Mouse (Mus musculus): ENCODE data around the gene Phc1.

Gene Phc1

DNA sequence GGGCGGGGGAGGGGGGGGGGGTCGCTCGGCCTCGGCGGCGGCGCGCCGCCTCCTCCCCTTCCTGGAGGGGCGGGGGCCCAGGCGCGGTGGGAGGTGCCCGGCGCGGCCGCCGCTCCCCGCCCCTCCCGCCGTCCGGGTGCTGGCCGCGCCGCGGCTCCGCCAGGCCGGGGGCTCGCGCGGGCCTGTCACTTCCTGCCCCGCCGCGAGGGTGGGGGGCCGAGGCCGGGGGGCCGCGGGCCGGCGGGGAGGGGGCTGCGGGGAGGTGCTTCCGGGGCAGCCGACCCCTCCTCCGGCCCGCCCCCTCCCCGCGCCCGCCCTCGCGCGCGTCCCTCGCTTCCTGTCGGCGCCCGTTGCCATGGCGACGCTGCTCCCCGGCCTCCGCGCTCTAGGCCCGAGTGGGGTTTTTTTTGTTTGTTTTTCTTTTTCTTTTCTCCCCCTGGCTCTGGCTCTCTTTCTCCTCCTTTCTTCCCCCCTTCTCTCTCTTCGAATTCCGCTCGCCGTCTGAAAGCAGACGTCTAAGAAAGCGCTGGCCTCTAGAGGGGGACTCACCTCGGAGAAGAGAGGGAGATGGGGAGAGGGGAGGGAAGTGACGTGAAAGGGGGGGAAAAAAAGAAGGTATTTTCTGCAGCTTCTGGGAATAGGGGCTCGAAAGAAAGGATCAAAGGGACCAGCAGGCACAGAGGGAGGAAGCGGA is 566 bp downstream of the Phc1 start:
- DNase-seq (ENCODE audit: extremely low spot score, low read depth, low spot score) = peak; percentile 70

DNA sequence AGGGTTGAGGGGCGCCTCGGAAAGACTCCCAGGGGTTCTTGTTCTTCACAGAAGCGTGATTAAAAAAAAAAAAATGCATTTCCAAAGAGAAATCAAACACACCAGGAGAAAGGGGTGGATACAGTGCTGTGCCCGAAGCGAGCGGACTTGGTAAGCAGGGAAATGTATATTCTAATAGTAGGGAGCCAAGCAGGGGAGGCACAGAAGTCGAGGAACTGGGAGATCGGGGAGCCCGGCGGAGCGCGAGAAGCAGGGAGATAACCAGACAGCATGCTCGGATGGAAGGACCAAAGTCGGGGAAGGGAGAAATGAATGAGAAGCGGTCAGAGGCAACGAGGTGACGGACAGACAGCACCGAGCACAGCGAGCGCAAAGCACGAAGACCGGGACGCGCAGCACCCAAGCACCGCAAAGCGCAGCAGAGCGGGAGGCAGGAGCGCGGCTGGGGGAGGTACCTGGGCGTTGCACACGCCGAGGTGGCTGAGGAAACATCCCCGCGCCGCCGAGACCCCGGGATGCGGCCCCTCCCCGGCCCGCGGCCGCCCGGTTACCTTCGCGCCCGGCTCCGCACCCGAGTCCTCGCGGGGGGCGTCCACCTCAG is 1.2 kb downstream of the Phc1 start:
- no peak for DNase-seq (ENCODE audit: extremely low spot score, low read depth, low spot score)

DNA sequence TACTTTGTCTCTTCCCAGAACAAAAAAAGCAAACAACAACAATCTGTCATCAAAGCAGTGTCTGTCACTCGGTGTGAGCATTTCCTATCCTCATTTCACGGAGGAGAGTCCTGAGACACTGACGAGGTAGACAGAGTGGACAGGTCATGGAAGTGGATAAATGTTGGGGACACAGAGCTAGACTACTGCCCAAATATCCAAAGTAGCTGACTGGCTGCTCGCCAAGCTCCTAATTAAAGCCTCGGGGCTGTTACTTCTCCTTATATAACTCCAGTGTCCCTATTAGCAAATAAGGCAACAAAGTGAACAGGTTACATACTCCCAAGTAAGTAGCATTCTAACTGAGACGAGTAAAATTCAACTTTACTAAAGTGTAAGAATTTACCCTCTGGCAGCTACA is 2.8 kb downstream of the Phc1 start:
- DNase-seq (ENCODE audit: extremely low spot score, low read depth, low spot score) = no peak

DNA sequence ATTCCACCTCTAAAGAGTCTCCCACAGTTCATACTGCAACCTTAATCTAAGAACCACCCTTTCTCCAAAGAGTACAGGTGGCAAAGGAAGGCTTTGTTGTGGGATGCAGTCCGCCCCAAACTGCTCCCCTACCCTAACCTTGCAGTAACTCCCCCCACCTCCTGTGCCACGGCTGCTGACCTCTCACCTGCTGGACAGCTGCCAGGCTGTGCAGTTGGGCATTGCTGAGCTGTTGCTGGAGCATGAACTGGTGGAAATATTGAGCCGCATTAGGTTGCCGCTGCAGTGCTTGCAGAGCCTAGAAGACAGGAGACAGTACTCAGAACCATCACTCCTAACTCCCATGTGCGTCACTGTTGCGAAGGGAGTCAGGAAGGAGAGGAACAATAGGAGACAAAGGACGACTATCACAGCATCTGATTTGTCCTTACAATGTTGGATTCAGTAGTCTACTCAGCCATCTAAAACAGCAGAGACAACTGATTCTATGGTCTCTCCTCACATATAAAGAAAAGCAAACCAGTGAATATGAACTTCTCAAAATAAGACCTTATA is 5.5 kb downstream of the Phc1 start:
- no peak for DNase-seq (ENCODE audit: extremely low spot score, low read depth, low spot score)

DNA sequence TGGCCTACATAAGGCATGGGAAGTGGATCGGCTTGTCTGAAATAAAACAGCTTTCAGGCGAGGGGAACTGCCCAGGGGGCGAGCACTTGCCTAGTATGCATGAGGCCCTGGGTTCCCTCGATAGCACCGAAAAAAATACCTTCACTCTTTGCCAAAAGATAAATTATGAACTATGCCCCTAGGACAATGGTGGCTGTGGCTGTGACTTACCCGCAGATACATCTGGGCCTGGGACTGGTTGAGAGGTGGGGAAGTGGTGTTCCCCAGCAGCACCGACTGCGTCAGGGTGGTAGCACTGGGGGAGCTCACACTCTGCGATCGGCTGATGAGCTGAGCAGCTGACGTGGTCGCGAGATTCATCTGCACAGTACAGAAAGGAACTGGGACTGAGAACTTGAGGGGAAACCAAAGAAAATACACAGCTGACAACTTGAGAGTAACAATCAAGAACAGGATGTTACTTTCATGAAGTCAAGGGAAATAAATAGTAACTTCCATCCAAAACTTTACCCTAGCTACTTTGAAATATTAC is 7.2 kb downstream of the Phc1 start:
- no peak for DNase-seq (ENCODE audit: extremely low spot score, low read depth, low spot score)

DNA sequence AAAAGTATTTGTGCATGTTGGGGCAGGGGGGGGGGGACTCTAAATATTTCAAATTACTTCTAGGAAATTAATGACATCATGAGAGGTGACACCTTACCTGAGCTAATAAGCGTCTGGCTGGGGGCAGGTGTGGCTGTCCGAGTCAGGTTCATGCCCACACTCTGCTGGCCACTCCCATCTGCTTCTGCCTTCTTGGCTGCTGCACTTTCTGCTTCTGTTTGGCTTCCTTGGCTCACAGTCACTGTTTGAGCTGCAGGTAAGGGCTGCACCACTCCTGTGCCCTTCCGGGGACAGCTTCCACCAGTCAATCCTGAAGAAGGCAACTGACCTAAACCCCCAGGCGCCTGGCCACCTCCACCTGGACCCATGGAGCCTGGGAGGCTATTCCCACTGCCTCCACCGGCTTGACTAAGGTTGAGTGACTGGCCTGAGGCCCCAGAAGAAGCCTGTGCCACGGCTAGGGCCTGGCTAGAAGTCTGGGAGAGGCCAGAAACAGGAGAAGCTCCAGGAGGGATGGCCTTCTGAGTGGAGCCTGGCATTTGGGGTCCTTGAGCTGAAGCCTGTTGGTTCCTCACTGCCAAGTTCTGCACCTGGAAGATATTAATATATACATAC is 14.9 kb downstream of the Phc1 start:
- DNase-seq (ENCODE audit: extremely low spot score, low read depth, low spot score) = no peak

DNA sequence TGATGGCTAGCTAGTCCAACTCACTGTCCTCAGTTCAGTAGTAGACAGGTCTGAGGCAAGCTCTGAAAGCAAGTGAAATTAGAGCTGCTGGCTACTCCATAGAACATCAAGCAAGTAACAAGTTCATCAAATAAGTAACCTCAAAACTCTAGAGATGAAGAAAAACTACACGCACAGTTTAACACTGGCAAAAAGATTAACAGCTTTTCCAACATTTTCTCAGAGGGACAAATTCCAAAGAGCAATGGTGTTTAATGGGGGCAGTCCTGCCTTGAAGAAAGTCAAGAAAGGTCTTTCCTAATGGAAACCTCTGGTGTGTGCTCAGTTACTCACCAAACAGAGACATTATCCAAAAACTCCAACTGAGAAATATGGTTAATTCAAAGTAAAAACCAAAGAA is 21.6 kb downstream of the Phc1 start:
- DNase-seq (ENCODE audit: extremely low spot score, low read depth, low spot score) = no peak

DNA sequence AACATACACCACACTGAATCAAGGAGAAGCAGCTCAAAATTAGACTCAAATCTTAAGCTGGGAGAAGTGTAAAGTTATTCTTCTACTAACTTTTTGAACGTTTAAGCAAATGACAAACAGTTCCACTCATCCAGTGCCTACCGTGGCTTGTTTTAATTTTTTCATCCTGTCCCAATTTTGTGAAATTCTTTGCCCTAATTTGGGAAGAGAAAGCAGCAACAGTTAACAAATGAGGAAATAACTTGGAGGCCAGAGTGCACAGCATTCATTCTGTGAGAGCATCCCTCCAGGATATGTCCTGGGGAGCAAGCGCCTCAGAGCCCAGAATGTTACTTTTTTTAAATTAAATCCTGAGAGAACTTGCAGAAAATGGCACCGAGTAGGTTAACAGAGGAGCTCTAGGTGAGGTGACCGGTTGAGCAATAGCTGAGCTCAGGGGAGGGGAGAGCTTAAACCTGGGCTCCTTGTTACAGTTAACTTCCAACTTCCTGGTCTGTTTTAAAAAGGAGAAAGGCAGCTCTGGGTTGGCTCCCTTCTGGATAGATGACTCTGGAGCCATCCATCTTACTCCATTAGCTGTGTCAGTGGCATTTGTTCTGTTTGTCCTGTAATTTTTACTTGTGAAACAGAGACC is 30.1 kb downstream of the Phc1 start:
- DNase-seq (ENCODE audit: extremely low spot score, low read depth, low spot score) = no peak

DNA sequence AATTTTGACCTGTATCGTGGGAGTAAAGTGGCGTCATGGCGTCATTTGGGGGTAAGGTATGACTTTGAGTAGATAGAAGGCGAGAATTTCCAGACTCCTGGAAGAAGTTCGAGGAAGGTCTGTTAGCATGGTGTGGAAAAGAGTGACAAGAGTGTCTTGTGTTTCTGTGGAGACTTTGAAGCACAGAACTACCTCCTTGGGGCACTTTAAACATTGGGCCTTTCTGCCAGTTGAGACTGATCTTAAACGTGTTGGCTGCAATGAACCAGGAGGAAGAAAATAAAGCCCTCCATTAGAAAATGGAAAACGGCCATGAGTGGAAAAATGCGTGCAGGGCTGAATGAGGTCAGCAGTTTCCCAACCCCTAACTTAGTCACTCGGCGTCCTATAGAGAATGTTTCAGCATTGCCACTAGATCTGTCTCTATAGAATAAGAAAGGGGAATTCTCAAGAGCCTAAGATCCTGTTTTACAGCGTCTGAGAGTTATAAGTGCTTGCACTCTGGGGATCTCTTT is 30.9 kb downstream of the Phc1 start:
- DNase-seq (ENCODE audit: extremely low spot score, low read depth, low spot score) = no peak

DNA sequence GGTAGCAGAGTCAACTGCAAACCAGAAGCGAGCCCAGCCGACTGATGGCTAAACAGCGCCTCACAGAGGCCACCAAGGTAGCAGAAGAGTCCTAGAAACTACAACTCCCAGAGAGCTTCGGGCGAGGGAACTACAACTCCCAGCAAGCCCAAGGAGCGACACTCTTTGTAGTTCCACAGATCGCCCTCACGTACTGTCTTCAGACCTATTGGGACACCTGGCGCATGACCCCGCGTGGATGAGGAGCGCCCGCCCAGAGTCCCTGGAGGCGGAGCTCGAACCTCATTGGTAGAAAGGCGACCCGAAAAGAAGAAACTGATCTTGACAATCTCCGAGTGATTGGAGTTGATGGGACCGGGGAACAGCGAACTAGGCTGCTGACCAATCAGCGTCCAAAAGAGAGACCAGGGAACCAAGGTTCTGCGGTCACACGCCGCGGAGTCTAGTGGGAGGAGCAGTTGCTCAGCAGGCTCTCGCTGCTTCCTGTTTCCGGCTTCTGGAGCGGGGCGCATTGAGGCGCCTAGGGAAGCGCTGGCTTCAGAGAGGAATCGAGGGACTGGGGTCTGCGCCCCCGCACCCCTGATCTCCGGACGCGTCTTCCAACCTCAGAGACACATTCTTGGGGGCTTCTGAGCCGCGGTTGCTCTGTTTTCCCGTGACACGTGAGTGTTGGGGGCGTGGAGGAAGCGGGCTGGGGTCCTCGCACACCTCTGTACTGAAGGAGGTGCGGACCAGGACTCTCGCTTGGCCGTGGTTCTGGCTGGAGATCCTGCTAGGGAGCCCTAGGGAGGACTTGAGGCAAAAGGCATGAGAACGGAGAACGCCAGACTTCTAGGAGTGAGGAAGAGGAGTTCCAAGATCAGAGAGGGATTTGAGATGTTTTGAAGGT is 31.6 kb downstream of the Phc1 start, which contains the start of gene M6pr:
Gene M6pr (plus strand): TSS at position 216 of the 889 bp plus-strand sequence.
- peak; percentile 94 for DNase-seq (ENCODE audit: extremely low spot score, low read depth, low spot score)

DNA sequence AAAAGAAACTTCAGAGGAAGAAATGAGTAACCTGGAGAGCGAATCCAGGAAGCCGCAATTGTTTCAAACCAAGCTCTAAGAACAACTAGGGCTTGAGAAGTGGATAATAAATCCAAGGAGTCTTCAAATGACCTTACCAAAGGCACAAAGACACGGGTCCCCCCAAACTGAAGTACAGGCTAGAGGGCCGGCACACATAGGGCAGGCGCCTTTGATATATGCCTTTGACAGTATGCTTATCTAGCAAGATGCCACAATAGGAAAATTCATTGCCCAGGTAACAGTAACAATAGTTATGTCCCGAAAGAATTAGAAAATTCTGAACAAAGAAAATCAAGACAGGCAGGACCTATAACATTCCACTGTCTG is 32.2 kb downstream of the Phc1 start:
- no peak for DNase-seq (ENCODE audit: extremely low spot score, low read depth, low spot score)

DNA sequence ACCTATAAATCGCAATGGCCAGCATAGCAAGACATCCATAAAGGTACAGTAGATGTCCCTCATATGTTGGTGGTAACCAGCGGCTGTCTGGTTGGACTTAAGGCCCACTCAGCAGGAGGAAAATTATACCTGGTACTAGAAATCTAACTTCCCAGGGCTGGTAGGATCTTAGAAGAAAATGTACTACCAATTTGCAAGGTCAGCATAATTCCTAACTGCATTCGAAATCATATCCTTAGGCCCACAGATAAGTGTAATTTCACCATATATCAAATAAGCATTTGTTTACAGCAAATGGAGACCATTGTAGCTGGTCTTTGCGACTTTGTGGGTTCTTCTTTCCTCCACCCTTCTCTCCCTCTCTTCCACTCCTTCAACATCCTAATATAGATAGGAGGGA is 33.7 kb downstream of the Phc1 start:
- DNase-seq (ENCODE audit: extremely low spot score, low read depth, low spot score) = no peak

DNA sequence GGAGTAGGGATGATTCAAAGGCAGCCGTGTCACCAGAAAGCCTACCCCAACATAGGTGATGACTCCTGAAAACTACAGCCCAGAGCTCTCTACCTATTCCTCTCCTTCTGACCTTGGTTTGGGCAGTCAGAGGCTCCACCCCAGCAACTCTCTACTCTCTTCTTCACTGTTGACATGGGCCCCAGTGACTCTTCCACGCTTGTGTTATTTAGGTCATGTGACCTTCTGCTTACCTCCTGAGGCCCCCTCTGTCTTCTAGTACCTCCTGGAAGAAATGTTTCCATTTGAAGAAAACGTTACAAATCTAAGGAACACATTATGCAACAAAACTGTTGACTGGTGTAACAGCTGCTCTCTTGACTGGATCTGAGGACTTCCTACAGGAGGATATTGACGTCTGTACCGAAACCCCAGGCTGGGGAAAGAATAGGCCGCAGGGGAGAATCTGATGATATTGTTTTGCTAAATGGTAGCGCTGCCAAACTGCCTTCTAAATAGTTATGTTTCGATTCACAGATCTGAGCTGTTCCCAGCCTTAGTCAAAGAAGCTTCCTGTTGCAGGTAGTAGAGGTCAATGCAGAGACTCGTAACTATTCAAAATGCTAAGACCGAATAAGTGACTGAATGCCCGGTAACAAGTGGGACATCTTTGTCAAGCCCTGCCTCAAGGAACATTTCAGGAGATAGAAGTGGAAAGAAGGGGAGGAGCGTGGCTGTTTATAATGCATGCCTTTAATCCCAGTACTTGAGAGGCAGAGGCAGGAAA is 35.4 kb downstream of the Phc1 start:
- DNase-seq (ENCODE audit: extremely low spot score, low read depth, low spot score) = no peak

DNA sequence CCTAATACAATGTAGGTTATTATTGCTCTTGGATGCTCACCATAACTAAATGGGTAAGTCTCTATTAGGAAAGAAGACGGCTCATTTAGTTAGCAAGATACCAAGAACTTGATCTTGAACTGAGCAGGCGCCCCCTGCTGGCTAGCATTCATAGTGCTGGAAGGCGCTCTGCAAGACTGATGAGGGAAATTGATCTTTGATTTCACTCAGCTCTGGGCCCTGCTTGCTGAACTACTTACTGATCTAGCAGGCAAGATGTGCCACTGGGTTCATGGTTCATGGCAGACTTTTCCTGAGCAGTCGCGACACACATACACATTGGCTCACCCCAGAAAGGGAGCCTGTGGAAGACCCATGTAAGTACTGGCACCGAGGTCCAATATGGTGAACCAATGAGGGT is 36.0 kb downstream of the Phc1 start:
- no peak for DNase-seq (ENCODE audit: extremely low spot score, low read depth, low spot score)

DNA sequence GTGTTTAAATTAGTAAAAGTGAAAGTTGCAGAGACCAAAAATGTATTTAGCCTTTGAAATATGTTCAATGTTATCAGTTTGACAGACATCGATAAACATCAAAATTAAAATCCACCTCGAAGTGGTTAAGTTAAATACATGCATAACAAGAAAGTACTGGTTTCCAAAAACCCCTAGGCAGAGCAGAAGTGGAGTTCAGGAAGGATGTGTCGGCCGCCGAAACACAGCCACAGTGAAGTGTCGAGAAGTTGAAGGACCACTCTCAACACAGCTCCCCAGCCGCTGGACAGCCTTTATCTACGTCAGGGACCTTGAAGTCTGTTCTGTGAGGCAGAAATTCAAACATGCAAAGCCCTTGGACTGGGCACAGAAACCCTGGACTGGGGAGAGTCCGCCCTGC is 36.8 kb downstream of the Phc1 start:
- DNase-seq (ENCODE audit: extremely low spot score, low read depth, low spot score) = no peak

DNA sequence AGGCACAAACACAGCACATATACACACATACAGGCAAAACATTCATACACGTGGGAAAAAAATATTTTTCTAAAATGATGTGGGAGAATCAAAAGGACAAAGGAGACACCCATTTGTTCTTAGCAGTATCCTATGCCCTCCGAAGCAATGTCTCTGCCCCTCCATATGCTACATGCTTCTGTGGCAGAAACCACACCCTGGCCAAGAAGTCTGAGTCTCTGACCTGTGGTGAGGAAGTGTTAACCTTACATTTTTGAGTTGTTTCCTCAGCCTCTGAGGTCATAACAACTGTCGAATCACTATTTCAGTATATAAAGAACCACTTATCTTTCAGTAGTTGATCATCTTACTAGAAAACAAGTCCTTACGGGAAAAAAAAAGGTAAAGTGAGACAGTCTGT is 37.7 kb downstream of the Phc1 start:
- DNase-seq (ENCODE audit: extremely low spot score, low read depth, low spot score) = no peak

DNA sequence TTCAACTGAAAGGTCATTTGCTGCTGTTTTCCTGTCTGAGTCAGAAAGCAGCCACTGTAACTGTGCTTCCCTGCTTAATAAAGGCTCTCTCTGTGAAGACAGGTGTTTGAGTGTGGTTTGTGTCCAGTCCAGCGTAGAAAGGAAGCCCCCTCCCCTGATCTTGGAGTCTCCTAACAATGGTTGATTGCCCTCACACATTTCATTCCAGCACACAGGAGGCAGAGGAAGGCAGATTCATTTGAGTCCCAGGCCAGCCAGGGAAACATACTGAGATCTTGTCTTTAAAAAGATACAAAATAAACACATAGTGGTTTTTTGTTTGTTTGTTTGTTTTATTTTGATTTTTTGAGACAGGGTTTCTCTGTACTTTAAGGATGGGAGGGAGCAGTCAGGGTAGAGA is 38.2 kb downstream of the Phc1 start:
- DNase-seq (ENCODE audit: extremely low spot score, low read depth, low spot score) = no peak

DNA sequence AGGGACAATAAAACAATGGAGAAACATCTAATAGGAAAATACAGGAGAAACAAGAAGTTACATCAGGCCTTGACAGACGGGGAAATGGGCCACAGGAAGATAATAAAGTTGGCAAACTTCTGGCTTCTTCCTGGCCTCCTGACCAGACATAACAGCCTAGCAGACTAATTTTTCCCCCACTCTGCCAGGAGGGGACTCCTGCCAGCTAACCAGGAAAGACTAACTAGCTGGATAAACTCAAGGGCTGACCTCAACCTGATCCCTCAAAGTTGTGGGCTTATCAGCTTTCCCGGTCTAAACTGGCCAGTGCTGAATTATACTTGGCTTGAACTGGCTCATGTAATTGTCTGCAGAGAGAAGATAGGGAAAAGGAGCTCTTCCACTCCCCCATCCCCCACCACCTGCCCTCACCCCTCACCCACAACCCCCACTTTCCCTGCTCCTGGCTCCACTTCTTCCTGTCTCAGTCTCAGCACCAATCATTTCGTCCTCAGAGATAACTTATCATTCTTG is 40.7 kb downstream of the Phc1 start:
- no peak for DNase-seq (ENCODE audit: extremely low spot score, low read depth, low spot score)

DNA sequence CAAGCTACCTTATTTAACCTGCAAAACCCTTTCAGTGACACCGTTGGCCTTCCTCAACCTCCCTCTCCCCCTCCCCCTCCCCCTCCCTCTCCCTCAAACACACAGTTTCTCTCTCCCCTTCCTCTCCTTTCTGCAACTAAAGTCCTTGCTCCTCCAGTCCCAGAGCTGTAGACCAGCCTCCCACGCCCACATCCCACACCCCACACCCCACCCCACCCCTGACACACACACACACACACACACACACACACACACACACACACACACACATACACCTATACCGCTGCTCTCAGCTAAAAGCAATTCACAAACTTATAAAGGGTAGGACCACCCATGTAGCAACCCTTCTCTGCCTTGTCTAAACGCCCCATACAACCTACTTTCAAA is 42.1 kb downstream of the Phc1 start:
- DNase-seq (ENCODE audit: extremely low spot score, low read depth, low spot score) = no peak

Measured in hindlimb bud, embryonic 11.5 days (tissue).